Mouse (Mus musculus) heart, adult 2 months (tissue): ENCODE measurements around the gene Tada1.

Experiments used
- CTCF ChIP-seq: fragments of 200-600 bp; IDR thresholded peaks from 2 replicates; pipeline ENCODE4 v1.8.1; 2022; ENCODE audit warnings: antibody characterized with exemption, mild to moderate bottlenecking, moderate library complexity
- POLR2A ChIP-seq: fragments of 200-500 bp; IDR thresholded peaks from 2 replicates; pipeline ENCODE4 v1.6.1; 2011; ENCODE audit warnings: mild to moderate bottlenecking, low read depth, low read length, control low read depth; ENCODE audit not compliant: insufficient read depth

DNA sequence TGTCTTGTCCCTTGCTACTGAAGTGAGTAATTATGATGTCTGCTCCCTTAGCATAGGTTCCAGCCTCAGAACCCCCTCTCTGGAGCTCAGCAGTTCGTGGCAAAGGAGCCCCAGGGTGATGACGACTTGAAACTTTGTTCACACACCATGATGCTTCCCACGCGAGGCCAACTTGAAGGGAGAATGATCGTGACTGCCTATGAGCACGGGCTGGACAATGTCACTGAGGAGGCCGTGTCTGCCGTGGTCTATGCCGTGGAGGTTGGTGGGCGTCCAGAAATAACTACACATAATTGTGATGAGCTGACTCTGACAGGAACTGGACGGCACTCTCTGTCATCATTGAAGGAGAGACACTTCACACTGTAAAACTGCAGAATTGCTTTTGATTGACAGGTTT, 9.6 kb downstream of the Tada1 start:
- TF ChIP-seq CTCF = no peak
- no peak for TF ChIP-seq POLR2A
